Mouse (Mus musculus) liver, embryonic 14.5 days (tissue): ENCODE results near the gene Plagl1. TPM values are rescaled to one million over a fixed set of nuclear protein-coding genes. Genes with fewer than 3 reads are reported as not detected.

Experiments used
- ATAC-seq: fragments of 200-750 bp; cut with Nextera tagmentation; 2 replicates; pipeline ENCODE4 v1.8.0; 2017; ENCODE audit warnings: moderate number of reproducible peaks, mild to moderate bottlenecking, moderate library complexity; ENCODE audit not compliant: insufficient read depth
- DNase-seq, 3 experiments: peaks; one replicate each; pipeline ENCODE4 v3.0.0-alpha.2; 2012 to 2013; ENCODE audit warnings: low read depth in 3 of 3, low spot score in 3 of 3
- H3K27ac ChIP-seq: fragments of 300-500 bp; sonication (generic); 2 replicates; pipeline ENCODE4 v1.5.1; 2014; ENCODE audit warnings: moderate library complexity, mild to moderate bottlenecking, control low read depth, inconsistent platforms
- H3K27me3 ChIP-seq: fragments of 300-500 bp; sonication (generic); 2 replicates; pipeline ENCODE4 v1.6.1; 2014; ENCODE audit warnings: mild to moderate bottlenecking, low read length, moderate library complexity; ENCODE audit not compliant: control insufficient read depth, insufficient read depth
- H3K36me3 ChIP-seq: fragments of 300-500 bp; sonication (generic); replicated peaks from 2 replicates; pipeline ENCODE4 v1.6.1; 2014; ENCODE audit warnings: low read depth; ENCODE audit not compliant: control insufficient read depth, insufficient read depth
- H3K4me1 ChIP-seq, 2 experiments: fragments of 200-500 bp in 1 of 2; fragments of 300-500 bp in 1 of 2; sonication (generic) in 1 of 2; replicated peaks; 2 replicates each; pipeline ENCODE4 v1.6.1; 2012 to 2014; ENCODE audit warnings: antibody characterized with exemption in 1 of 2, inconsistent platforms in 1 of 2, low read length in 1 of 2; ENCODE audit not compliant: control insufficient read depth in 2 of 2, insufficient read depth in 2 of 2
- H3K4me2 ChIP-seq: fragments of 300-500 bp; sonication (generic); 2 replicates; pipeline ENCODE4 v1.6.1; 2014; ENCODE audit warnings: low read depth, mild to moderate bottlenecking, control low read depth, moderate library complexity
- H3K4me3 ChIP-seq, 2 experiments: fragments of 200-500 bp in 1 of 2; fragments of 300-500 bp in 1 of 2; sonication (generic) in 1 of 2; 2 replicates each; pipeline ENCODE4 v1.5.1; 2012 to 2014; ENCODE audit warnings: low read depth in 2 of 2, low read length in 2 of 2, mild to moderate bottlenecking in 2 of 2, control low read depth in 1 of 2, inconsistent platforms in 1 of 2, moderate library complexity in 1 of 2; ENCODE audit not compliant: insufficient read depth in 1 of 2
- H3K9ac ChIP-seq: fragments of 300-500 bp; sonication (generic); replicated peaks from 2 replicates; pipeline ENCODE4 v1.6.1; 2014; ENCODE audit warnings: mild to moderate bottlenecking, control low read depth, moderate library complexity
- H3K9me3 ChIP-seq: fragments of 300-500 bp; sonication (generic); 2 replicates; pipeline ENCODE4 v1.6.1; 2016; ENCODE audit warnings: low read length, mixed read lengths; ENCODE audit not compliant: control insufficient read depth
- CTCF ChIP-seq: IDR thresholded peaks from 2 replicates; pipeline ENCODE4 v1.5.1; 2016; ENCODE audit warnings: antibody characterized with exemption, low read depth, control low read depth
- EP300 ChIP-seq: IDR thresholded peaks from 2 replicates; pipeline ENCODE4 v1.6.1; 2016; ENCODE audit warnings: antibody characterized with exemption, low read depth
- WGBS: fragments of 180-500 bp; shearing (Covaris S2); extraction: QIAGEN DNeasy Blood & Tissue Kit; methylation state at CpG from one replicate; pipeline ENCODE4 v1.1.7; 2014; ENCODE audit not compliant: insufficient replicate concordance; 5-methylcytosine and 5-hydroxymethylcytosine counted together
- polyA plus RNA-seq, 2 experiments: library from polyadenylated mRNA; depleted of rRNA in 1 of 2; stranded (reverse) in 1 of 2; unstranded in 1 of 2; fragments of >200 nt; fragmentation: Nextera tagmentation in 1 of 2; extraction: Ambion mirVana in 1 of 2; gene quantifications; 2 replicates each; pipeline versions ENCODE4 v1.2.1 to v1.2.3; 2012 to 2014

Plagl1 gene
- polyA plus RNA-seq, 2 experiments, result 26.3 to 41.0 TPM

GRCm38 (mm10) chr10:13118024-13118769 is 57.9 kb downstream of the Plagl1 start:
- Histone ChIP-seq H3K4me3 (no peak overlapping the region), H3K36me3 (no peaks in the 10 kb centered on the region), H3K4me2 (no peak overlapping the region), H3K4me1 (no peaks in the 10 kb centered on the region; a peak in 1 of 4 replicates), H3K9me3 (no peaks in the 10 kb centered on the region), H3K9ac (no peak overlapping the region), H3K27me3 (no peaks in the 10 kb centered on the region), H3K27ac (no peak overlapping the region)
- 41% methylated on average over 7 of the region's 7 CpGs for WGBS
- no peak for TF ChIP-seq EP300
- TF ChIP-seq CTCF, result no peak
- ATAC-seq, result no peak
- DNase-seq, result no peak

- H3K27me3 ChIP-seq, result no peaks in the 10 kb centered on the region
- H3K9ac ChIP-seq, result no peak overlapping the region
- 50% methylated on average over 5 of the region's 5 CpGs for WGBS
- TF ChIP-seq EP300 (no peak), CTCF (no peak)
- ATAC-seq (no peak), DNase-seq (no peak)
- H3K4me3 ChIP-seq, result no peak overlapping the region
- H3K27ac ChIP-seq, result no peak overlapping the region
- no peaks in the 10 kb centered on the region for H3K9me3 ChIP-seq
- no peaks in the 10 kb centered on the region for H3K36me3 ChIP-seq
- no peaks in the 10 kb centered on the region; a peak in 1 of 4 replicates for H3K4me1 ChIP-seq
- H3K4me2 ChIP-seq, result no peak overlapping the region
These were observed 58.4 kb downstream of the Plagl1 start for GRCm38 (mm10) chr10:13118770-13119102.

DNA sequence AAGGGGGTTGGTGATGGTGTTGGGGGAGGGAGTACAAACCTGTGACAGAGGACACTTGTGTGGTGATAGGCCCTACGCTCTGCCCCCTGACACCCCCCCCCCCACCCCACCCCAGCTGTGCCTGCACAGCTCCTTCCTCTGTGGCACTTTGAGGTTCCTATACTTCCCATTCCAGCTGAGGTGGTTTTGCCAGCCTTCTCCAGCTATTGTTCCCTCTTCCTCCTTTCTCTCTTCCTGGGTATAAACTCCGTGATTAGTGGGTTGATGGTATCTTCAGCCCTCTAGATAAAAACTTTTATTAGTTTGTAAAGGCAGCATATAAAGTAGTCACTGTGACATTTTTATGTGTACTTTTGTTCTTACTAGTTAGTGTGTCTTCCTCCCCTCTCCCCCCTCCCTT is 59.0 kb downstream of the Plagl1 start:
- Histone ChIP-seq H3K9ac (no peak overlapping the region), H3K4me1 (no peaks in the 10 kb centered on the region; a peak in 1 of 4 replicates), H3K27me3 (no peaks in the 10 kb centered on the region), H3K4me2 (no peak overlapping the region), H3K4me3 (no peak overlapping the region), H3K36me3 (no peaks in the 10 kb centered on the region), H3K27ac (no peak overlapping the region), H3K9me3 (no peaks in the 10 kb centered on the region)
- 37% methylated on average over 2 of the region's 2 CpGs for WGBS
- ATAC-seq, result no peak
- no peak for TF ChIP-seq CTCF
- TF ChIP-seq EP300, result no peak
- DNase-seq, result no peak

- no peaks in the 10 kb centered on the region; a peak in 1 of 4 replicates for H3K4me1 ChIP-seq
- ATAC-seq (no peak), DNase-seq (no peak)
- no peaks in the 10 kb centered on the region for H3K36me3 ChIP-seq
- WGBS, result 40% methylated on average over 3 of the region's 3 CpGs
- H3K4me2 ChIP-seq, result no peak overlapping the region
- no peaks in the 10 kb centered on the region for H3K9me3 ChIP-seq
- no peak overlapping the region for H3K27ac ChIP-seq
- H3K4me3 ChIP-seq, result no peak overlapping the region
- H3K27me3 ChIP-seq, result no peaks in the 10 kb centered on the region
- H3K9ac ChIP-seq, result no peak overlapping the region
- TF ChIP-seq CTCF (no peak), EP300 (no peak)
These were observed 65.5 kb downstream of the Plagl1 start for GRCm38 (mm10) chr10:13125811-13126210.

- Histone ChIP-seq H3K4me1 (no peaks in the 10 kb centered on the region; a peak in 1 of 4 replicates), H3K36me3 (no peaks in the 10 kb centered on the region), H3K27me3 (no peaks in the 10 kb centered on the region), H3K9me3 (no peaks in the 10 kb centered on the region), H3K4me3 (no peak overlapping the region), H3K27ac (no peak overlapping the region), H3K4me2 (no peak overlapping the region), H3K9ac (no peak overlapping the region)
- ATAC-seq (no peak), DNase-seq (no peak)
- 60% methylated on average over 13 of the region's 13 CpGs for WGBS
- no peak for TF ChIP-seq EP300
- TF ChIP-seq CTCF, result peak; percentile 47; the same call in 1 of the 2 replicates
These were observed 67.0 kb downstream of the Plagl1 start for GRCm38 (mm10) chr10:13127335-13127734.
